Mouse (Mus musculus) C2C12 (cell line): ENCODE measurements around the gene Slc13a2.

ENCODE experiments used
- CEBPB ChIP-seq: IDR thresholded peaks from one replicate; pipeline ENCODE4 v1.6.1; 2011; ENCODE audit warnings: low read depth, mild to moderate bottlenecking, control low read depth, moderate library complexity
- CTCF ChIP-seq: IDR thresholded peaks from one replicate; pipeline ENCODE4 v1.5.1; 2011; ENCODE audit not compliant: control insufficient read depth, insufficient read depth, insufficient read length
- FOSL1 ChIP-seq: IDR thresholded peaks from one replicate; pipeline ENCODE4 v1.8.0; 2011; ENCODE audit warnings: mild to moderate bottlenecking, low read length; ENCODE audit not compliant: poor library complexity, insufficient read depth, severe bottlenecking
- MAX ChIP-seq: IDR thresholded peaks from one replicate; pipeline ENCODE4 v1.6.1; 2011; ENCODE audit warnings: mild to moderate bottlenecking, control low read depth
- MYOG ChIP-seq: IDR thresholded peaks from one replicate; pipeline ENCODE4 v1.6.1; 2011; ENCODE audit not compliant: control insufficient read depth, insufficient read length; ENCODE audit errors: extremely low read depth
- USF1 ChIP-seq: IDR thresholded peaks from one replicate; pipeline ENCODE4 v1.6.1; 2011; ENCODE audit warnings: low read depth, mild to moderate bottlenecking, control low read depth, moderate library complexity

DNA sequence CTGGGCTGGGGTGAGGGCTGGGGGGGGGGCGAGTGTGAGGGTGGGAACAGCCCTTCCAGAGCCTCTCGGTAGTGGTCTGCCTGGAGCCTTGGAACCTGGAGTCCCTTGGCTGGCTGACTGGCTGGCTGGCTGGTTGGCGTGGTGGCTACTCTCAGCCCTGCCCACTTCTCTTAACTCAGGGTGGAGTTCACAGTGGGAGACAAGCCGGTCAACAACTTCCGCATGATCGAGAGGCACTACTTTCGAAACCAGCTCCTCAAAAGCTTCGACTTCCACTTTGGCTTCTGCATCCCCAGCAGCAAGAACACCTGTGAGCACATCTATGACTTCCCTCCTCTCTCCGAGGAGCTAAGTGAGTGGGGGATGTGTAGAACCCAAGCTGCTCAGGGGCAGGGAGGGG lies 74.1 kb downstream of the Slc13a2 start:
- TF ChIP-seq CTCF (no peak), FOSL1 (no peak), MAX (no peak), USF1 (no peak), MYOG (no peak), CEBPB (no peak)
